Mouse (Mus musculus) brain, adult 10 weeks (tissue): ENCODE results near the gene Olfr1263. TPM values are rescaled to one million over a fixed set of nuclear protein-coding genes. Genes with fewer than 3 reads are reported as not detected.

Experiments
- polyA plus RNA-seq: library from polyadenylated mRNA; stranded (reverse); fragments of 350-450 nt; fragmentation: Illumina TruSeq; extraction: RNeasy Lipid Tissue Mini Kit (QIAGEN cat#74804); gene quantifications from one replicate; pipeline ENCODE4 v1.2.3, GENCODE M21; 2015; ENCODE audit warnings: low read depth, low replicate concordance

Olfr1263 gene
- not detected for polyA plus RNA-seq

DNA sequence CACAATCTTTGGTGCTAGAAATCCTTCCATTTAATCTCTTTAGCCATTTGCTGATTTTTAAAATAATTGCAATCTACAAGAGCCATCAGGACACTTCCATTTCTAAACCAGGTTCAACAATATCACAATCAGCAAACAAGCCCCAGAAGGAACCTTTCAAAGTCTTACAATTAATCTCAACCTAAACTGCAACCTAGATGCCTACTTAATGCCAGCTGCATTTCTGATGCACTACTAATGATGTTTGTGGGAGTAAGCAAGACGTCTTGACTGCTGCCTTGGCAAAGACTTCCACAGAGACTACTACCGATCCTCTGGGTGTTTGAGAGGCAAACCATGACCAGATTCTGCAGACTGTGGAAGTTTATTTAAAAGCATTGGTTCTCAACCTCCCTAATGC is at the start of gene Olfr1263:
Gene Olfr1263, plus strand, starts transcription at position 301 of the 400 bp plus-strand sequence.

DNA sequence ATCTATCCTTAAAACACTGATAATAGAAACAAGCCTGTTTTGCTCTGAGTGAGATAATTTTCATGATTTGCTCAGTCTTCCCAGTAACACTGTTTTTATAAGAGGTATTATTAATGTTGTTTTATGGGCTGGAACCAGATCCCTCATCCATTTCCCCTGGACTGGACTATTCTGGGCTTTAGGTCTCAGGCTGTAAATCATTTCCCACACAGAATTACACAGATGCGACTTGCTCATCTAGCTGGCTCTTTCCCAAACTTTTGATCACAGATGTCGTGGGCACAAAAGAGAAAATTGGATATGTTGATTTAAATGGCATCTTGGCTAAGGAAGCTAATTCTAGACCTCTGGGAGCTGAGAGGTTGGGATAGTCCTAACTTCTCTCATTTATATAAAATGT is 37.7 kb upstream of the Olfr1263 start, which contains the start of gene Olfr1260:
Gene Olfr1260, plus strand, starts transcription at position 157 of the 400 bp plus-strand sequence.

DNA sequence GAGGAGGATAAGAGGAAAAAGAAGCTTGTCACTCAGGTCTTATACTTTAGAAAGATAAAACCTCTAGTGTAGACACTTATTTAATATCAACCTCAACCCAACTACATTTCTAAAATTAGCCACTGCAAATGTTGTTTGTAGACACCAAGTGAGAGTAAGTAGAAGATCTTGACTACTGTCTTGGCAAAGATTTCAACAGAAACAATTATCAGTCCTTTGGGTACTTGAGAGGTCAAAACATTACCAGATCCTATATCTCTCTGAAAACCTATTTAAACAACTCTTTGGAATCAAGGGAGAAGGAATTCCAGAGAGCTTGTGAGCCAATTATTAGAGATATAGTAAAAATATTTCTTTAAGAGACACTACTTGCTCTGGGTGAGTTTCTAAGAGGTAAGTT is 21.0 kb upstream of the Olfr1263 start, which contains the start of gene Olfr1261:
Gene Olfr1261, plus strand, starts transcription at position 301 of the 400 bp plus-strand sequence.

DNA sequence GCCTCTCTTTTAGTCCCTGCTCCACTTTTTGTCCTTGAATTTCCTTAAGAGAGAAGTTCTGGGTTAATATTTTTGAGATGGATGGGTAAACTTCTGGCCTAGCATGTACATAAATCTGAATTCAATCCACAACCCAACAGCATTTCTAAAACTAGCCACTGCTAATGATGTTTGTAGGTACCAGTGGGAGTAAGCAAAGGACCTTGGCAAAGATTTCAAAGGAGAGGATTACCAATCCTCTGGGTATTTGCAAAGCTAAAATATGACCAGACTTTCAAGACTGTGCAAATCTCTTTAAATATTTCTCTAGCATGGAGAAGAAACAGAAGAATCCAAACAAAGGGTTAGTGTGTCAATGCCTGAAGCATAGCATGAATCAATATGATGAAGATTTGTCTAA is 12.1 kb upstream of the Olfr1263 start, which contains the start of gene Olfr1262:
Gene Olfr1262, plus strand, starts transcription at position 301 of the 400 bp plus-strand sequence.

DNA sequence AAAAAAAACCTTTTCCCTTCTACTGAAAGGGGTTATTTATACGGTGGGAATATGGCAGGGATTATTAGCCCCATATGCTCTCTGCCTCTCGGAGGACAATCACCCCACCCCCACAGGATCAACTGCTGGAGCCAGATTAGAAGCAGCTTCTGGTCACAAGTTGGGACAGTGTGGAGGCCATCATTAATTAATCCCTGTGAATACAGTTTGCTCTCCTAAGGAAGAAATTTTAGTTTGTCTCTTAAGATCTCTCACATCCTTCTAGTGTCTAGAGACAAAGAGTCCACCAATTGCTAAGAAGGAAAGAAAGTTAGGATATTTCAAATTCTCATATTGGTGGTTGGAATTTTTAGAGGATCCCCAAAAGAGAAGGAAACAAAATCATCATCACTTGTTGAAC is 13.5 kb downstream of the Olfr1263 start, which contains the start of gene Olfr1264:
Gene Olfr1264, minus strand, starts transcription at position 101 of the 400 bp plus-strand sequence.

DNA sequence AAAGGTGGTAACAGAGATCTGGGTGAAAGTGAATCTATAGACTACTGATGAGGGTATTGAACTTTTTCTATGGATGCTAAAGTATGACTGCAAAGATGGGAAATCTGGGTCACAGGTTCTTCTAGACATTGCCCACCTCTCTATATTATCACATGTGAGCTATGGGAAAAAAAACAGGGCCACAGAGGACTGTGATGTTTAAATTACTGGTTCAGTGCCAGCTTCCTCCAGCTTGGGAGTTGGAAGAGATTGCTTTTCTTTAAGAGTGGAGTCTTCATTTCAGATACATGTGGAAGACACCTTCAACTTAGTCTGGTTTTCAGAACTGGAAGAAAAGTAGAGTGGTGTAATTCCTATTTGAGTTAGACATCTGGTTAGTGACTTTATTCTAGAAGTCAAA is 23.1 kb downstream of the Olfr1263 start, which contains the start of gene Olfr1265:
Gene Olfr1265, plus strand, starts transcription at position 301 of the 400 bp plus-strand sequence.

DNA sequence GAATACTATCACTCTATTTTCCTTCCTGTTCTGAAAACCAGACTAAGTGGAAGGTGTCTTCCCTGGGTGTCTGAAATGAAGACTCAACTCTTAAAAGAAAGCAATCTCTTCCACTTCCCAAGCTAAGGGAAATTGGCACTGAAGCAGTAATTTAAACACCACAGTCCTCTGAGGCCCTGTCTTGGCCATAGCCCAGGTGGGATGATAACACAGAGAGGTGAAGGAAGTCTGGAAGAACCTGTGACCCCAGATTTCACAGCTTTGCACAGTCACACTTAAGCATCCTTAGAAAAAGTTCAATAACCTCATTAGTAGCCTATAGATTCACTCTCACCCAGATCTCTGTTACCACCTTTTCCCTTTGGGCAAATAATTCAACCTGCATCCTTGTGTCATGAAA is 51.6 kb downstream of the Olfr1263 start, which contains the start of gene Olfr140:
Gene Olfr140, minus strand, starts transcription at position 101 of the 400 bp plus-strand sequence.

Other genes starting within 250 kb of the Olfr1263 start
- gene Olfr1254, start 218.5 kb upstream of the Olfr1263 start, polyA plus RNA-seq = not detected
- not detected for gene Olfr1255, start 200.1 kb upstream of the Olfr1263 start, polyA plus RNA-seq
- gene Olfr1256, start 170.6 kb upstream of the Olfr1263 start, polyA plus RNA-seq = not detected
- not detected for gene Olfr48, start 163.9 kb upstream of the Olfr1263 start, polyA plus RNA-seq
- gene Olfr1257, start 133.7 kb upstream of the Olfr1263 start, polyA plus RNA-seq = not detected
- gene Olfr1258, start 84.8 kb upstream of the Olfr1263 start, polyA plus RNA-seq = not detected
- gene Olfr1259, start 63.5 kb upstream of the Olfr1263 start, polyA plus RNA-seq = not detected
- gene Olfr1260, start 37.8 kb upstream of the Olfr1263 start, polyA plus RNA-seq = not detected
- gene Olfr1261, start 20.9 kb upstream of the Olfr1263 start, polyA plus RNA-seq = not detected
- gene Olfr1262, start 12.0 kb upstream of the Olfr1263 start, polyA plus RNA-seq = not detected
- not detected for gene Olfr1264, start 13.4 kb downstream of the Olfr1263 start, polyA plus RNA-seq
- not detected for gene Olfr1265, start 23.2 kb downstream of the Olfr1263 start, polyA plus RNA-seq
- not detected for gene Olfr140, start 51.5 kb downstream of the Olfr1263 start, polyA plus RNA-seq
- gene Olfr1269, start 109.3 kb downstream of the Olfr1263 start, polyA plus RNA-seq = not detected
- not detected for gene Olfr32, start 130.2 kb downstream of the Olfr1263 start, polyA plus RNA-seq
- not detected for gene Olfr1270, start 141.0 kb downstream of the Olfr1263 start, polyA plus RNA-seq
- gene Olfr1506, start 212.4 kb downstream of the Olfr1263 start, polyA plus RNA-seq = not detected
- not detected for gene Olfr142, start 245.5 kb downstream of the Olfr1263 start, polyA plus RNA-seq